Mouse (Mus musculus) adrenal gland, adult 2 months (tissue): ENCODE results near the gene Cldn14. TPM values are rescaled to one million over a fixed set of nuclear protein-coding genes. Genes with fewer than 3 reads are reported as not detected.
A peak's percentile ranks its signal among the peaks of the same experiment; 100 is the strongest.
"Not testable (repeated sequence)": the region's sequence is repeated elsewhere in the genome, so short reads cannot be mapped to it uniquely, and the experiment has no call there.

Source experiments
- DNase-seq: peaks from one replicate; pipeline ENCODE4 v3.0.0; 2021
- polyA plus RNA-seq: library from polyadenylated mRNA; depleted of rRNA; stranded (reverse); fragments of >200 nt; gene quantifications from 2 replicates; pipeline ENCODE4 v1.2.3, GENCODE M21; 2012
- total RNA-seq, 2 experiments: library from RNA; stranded (reverse); gene quantifications; 2 replicates each; pipeline ENCODE4 v1.2.3; 2021

The Cldn14 gene
- total and polyA plus RNA-seq, 3 experiments: 0.08 TPM; not detected in 2

DNA sequence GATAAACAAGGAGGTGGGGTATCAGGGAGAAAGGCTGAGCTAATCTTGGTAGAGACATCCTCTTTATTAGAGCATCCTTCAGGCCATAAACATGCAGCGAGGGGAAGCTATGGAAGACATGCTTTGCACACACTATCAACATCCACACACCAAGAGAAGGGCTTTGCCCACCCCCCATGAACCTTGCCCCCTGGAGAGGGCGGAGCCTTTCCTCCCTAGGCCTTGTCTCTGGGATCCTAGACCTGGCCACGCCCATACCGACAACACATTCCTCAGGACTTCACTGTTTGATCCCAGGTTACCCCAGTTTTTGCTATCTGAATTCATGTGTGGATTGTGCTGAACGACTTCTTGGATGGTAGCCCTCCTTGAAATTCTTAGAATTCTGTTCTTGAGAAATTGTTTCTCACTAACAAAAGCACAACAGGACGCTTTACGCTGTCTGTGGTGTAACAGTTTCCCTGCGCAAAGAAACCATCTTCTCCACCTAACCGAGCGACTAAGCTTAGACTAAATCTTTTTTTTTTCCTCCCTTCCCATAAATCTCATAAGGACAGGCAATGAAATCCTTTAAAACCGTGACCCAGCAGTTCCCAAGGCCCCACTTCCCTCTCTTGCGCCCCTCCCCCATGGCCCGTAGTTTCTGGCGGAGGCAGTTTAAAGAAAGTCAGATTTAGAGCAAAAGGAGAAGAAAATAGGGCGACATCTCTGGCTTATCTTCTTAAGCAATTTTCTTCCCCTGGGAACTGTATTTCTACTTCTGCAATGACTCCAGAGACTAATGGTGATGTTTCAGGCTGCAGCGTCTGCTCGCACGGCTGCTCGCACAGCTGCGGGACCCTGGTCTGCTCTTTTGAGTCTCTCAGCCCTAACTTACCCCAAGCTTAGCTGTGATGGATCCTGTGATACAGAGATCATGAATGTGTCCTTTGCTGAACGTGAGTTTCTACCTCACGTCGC, 1.7 kb downstream of the Cldn14 start:
- no peak for DNase-seq

DNA sequence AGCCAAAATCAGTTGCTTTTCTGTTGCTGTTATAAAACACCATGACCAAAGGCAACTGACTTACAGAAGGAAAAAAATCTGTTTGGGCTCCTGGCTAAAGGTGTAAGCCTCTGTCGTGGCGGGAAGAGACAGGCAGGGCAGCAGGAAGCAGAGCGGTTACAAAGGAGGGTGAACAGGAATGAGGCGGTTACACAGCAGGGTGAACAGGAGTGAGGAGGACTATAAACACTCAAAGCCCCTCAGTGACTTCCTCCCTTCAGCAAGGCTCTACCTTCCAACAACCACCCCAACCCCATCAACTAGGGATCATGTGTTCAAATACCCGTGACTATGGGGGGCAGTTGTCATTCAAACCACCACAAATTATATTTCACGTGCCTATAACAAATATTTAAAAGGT, 5.2 kb downstream of the Cldn14 start:
- DNase-seq: no peak

DNA sequence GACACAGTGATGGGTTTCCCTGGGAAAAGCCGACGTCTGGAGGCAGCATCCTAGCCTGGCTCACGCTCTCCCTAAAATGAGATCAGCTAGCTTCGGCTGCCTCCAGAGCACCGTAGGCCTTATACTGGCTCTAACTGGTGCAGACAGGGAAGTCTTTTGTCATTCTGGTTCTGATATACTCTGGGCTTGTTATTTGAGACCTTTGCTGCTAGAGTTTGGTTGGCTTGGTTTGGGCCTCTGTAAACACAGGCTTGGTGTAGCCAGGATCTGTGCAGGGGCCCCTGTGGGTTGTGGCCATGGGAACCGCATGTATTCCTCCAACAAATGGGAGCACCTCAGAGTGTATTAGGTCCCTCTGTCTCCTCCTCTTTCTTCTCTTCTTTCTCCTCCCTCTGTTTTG, 7.3 kb downstream of the Cldn14 start:
- no peak for DNase-seq

DNA sequence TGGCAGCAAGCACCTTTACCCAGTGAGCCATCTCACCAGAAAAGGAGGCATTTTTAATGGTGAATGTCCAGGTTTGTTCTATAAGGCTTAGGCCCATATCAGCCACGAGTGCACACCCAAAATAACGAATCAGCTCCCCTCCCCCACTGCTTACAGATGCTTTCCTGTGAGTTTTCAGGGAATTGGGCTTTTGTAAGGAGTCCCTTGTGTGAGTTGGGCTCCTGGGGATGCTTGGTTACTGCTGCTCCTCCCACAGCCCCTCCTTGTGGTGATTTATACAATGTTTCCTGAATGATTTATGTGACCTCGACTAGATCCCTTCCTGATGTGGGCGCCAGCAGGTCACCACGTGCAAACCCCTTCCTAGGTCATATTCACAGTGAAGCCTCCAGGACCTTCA, 9.7 kb downstream of the Cldn14 start:
- no peak for DNase-seq

DNA sequence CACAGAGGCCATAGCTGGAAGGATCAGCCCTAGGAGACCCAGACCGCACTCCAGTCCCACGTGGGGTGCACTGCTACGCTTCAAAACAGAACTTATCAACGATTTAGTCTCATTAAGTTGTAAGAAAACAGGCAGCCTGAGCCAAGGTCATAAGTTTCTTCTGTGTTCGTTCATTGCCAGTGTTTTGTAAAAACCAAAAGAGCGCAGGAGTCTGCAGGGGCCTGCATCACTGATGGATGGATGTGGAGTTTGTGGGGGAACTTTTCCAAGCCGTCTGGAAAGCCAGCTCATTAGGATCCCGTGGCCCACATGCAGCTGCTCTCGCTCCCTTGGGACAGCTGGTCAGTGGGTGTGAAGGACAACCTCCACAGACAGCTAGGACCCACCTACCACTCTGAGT, 25.1 kb downstream of the Cldn14 start:
- no peak for DNase-seq

DNA sequence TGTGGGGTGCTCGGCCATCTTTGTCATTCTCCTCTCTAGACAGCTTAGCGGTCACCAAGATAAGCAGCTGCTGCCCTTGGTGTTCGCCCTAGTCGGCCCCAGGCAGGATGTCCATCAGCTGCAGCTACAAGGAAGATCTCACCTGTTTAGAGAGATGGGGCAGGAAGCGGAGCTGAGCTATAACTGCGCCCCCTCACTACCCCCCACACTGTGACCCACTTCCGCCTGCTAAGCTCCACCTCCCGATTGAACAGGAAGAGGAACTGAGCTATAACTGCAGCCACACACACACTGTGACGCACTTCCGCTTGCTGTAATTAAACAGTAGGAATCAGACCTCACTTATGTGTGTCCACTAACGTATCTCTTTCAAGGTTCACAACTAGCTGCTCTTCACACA, 26.3 kb downstream of the Cldn14 start:
- DNase-seq: no peak

DNA sequence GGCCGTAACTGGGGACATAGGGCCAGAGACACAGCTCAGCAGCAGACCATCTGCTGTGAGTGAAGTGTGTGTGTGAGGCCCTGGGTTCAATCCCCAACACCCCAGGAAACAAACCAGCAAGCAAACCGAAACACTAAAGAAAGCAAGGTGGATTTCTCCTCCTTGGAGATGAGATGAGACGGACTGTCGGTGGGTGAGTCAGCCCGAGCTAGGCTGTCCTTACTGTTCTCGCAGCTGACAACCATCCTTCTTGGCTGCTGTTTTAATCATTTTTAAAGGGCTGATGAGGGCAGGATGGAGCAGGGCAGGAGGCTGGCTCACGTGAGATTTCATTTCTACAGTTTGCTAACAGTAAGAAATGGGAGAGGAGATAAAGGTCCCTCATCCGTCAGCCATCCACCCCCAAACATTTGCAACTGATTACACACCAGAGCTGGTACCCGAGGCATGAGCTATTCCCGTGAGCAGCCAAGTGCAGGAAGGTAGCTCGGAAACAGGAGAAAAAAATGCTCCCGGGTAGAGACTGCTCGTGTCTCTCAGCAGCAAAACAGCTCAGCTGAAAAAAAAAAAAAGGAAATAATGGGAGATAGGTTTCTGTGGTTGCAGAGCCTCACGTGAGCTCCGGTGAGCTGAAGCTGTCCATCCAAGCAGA, 27.3 kb downstream of the Cldn14 start:
- DNase-seq: no peak

DNA sequence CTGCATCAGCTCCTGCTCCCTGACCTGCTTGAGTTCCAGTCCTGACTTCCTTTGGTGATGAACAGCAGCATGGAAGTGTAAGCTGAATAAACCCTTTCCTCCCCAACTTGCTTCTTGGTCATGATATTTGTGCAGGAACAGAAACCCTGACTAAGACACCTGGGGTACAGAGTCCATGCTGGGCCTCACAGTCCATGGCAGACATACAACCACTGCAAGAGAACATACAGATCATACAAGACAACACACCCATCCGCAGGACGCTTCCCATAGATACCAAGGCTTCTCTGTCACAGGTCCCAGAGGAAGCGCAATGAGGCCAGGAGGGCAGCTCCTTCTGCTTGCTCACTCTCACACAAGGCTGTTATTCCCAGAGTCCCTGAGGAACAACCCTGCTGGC, 28.3 kb downstream of the Cldn14 start:
- DNase-seq: not testable (repeated sequence)

DNA sequence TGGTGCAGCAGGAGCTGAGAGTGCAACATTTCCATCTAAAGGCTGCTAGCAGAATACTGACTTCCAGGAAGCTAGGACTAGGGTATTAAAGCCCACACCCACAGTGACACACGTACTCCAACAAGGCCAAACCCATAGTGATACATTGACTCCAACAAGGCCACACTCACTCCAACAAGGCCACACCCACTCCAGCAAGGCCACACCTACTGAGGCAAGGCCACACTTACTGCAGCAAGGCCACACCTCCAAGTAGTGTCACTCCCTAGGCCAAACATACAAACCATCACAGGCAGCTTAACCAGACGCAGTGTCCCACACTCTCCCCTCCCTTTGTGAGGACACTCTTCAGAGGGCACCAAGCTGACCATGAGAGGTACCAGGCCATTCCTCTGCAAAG, 29.3 kb downstream of the Cldn14 start:
- peak; percentile 61 for DNase-seq

DNA sequence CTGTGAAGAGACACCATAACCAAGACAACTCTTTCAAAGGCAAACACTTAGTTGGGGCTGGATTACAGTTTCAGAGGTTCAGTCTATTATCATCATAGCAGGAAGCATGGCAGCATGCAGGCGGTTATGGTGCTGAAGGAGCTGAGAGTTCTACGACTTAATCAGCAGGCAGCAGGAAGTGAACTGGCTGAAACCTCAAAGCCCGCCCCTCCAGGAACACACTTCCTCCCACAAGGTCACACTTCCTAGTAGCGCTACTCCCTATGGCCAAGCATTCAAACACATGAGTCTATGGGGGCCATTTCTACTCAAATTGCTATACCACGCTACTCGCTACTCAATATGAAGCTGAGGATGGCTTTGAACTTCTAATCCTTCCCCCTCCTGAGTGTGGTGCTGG, 31.1 kb downstream of the Cldn14 start:
- DNase-seq: no peak

DNA sequence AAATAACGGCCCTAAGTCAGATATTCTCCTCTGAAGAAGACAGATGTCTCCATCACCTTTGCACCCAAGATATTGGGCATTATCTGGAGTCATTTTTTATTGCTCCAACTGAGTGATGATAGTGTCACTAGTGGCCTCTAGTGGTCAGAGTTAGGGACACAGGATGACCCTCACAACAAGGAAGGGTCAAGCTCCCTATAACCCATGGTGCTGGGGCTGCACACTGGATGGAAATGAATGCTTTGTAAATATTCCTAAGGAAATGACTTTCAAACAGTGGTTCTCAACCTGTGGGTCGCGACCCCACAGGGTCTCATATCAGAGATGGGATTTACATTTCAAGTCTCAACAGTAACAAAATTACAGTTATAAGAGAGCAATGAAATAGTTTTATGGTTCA, 31.7 kb downstream of the Cldn14 start:
- DNase-seq: no peak

DNA sequence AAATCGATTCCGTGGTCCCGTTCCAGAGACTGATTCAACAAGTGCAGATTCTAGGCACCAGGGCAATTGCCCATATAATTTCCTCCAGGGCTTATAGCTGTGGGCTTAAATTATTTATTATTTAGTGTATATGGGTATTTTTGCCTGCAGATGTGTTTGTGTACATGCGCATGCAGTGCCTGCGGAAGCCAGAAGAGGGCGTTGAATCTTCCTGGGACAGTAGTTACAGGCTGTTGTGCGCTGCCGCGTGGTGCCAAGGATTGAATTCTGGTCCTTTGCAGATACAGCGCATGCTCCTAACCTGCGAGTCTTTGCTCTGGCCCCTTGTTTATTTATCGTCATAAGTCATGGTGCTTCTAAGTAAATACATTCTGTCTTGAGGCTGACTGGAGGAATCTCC, 33.2 kb downstream of the Cldn14 start:
- DNase-seq: no peak

DNA sequence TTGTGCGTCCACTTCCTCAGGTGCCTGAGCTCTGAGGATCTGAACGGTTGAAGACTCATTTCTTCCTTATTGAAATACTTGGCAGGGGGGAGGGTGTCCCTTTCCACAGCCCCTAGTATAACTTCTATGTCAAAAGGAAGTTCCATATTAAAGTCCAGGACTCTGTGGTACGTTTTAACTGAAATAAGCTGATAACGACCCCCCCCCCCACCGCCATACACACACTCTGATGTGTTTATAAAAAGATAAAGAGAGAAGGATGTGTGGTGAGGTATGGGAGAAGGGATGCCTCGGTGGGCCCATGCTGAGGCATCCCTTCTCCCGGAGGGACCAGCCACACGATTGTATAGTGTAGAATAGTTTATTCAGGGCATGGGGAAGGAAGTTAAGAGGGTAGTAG, 34.4 kb downstream of the Cldn14 start:
- DNase-seq: no peak

DNA sequence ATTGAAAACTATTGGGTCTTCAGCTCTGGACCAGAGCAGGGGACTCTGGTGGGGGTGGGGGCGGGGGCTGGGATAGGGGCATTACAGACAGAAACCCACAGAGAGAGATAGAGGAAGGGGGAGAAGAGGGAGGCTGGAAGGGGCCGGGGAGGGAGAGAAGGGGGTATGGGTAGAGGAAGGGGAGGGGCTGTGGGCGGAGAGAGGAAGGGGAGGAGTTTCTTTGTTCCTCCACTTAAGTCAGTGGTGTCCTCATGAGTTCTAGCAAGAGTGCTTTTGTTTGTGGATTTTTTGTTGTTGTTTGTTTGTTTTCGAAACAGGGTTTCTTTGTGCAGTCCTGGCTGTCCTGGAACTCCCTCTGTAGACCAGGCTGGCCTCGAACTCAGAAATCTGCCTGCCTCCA, 35.1 kb downstream of the Cldn14 start:
- peak; percentile 14 for DNase-seq

DNA sequence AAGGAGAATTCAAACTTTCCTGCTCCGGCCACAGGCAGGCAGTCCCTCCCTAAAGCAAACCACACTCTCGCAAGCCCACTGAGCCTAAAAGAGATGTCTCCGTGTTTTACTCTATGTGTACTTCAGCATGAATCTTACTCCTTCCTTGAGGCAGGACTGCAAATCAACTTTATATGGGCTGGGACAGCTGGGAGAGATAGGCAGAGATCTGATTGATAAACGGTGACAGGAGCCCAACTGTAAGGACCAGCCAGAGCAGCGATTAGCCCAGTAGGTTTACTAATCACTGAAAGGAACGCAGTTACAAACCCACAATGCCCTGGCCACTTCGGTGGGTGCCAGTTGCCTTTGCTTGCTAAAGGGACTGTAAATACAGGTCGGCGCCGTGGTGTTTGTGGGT, 35.5 kb downstream of the Cldn14 start:
- DNase-seq: peak; percentile 5

DNA sequence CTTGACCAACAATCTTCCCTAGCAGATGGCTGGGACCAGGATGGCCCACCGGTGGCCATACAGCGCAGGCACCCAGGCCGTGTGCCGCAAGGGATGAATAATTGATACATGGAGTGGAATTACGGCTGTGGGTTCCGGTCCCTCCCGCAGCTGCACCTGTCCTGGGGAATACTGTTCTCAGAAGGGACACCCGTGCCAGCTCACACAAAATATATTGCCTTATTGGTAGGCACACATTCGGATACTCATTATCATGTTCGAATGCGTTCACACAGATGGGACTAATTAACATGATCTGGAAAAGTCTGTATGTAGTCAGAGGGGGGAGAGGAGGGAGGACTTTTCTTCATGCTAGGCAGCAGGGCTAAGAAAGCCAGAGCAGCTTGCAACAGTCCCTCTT, 37.6 kb downstream of the Cldn14 start:
- no peak for DNase-seq

DNA sequence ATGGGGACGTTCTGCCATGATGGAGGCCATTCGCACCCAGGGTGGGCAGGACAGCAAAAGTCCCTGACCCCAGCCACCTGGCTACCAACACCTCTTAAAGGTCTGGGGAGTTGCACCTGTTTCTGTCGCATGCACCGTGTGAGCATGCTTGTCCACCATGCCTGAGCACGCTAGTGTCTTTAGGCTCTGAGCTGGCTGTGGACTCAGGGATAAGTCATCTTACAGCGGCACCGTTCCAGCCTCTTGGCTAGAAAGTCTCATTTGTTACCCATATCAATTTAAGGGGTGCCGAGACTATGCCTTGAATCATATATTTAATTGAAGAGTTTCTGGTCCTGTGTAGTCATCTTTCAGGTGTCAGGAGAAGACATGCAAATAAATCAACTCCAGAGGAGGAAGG, 40.7 kb downstream of the Cldn14 start:
- DNase-seq: no peak

DNA sequence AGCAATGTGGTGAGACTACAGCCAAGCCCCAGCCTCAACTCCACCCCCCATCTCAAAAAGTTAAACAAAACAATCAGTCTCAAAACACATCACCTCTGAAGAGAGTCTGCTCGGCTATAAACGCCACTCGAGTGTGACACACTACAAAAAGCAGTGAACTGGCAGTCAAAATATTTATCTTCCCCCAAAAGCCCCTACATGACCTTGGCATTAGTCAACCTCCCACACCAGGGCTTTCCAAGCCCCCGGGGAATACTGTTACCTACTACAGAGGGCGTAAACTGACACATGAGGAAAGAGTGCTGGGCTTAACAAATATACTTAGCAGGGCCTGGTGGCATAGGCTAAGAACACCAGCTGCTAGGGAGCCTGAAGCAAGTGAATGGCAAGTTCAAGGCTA, 46.4 kb downstream of the Cldn14 start:
- no peak for DNase-seq

DNA sequence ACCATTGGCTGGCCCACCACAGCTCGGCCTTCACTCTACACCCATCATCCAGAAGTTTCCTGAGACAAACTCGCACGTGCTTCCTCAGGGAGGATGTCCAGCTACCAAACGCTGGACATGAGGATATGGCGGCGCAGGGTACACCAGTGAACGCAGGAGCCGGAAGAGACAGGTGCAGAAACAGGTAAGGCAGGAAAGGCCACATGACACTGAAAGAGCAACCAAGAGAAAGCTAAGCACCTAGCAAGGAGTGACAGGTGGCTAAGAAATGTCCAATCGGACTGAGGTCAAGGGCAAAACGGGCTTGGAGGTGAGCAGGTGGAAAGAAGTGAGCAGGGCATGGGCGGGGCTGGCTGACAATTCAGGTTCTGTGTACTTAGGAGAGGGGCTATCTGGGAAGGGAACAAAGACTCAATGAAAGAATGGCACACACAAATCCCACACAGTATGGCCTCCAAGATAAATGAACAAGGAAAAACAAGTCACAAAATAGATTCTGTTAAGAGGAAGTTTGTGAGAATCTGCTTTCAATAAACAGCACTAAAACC, 47.5 kb downstream of the Cldn14 start:
- no peak for DNase-seq

DNA sequence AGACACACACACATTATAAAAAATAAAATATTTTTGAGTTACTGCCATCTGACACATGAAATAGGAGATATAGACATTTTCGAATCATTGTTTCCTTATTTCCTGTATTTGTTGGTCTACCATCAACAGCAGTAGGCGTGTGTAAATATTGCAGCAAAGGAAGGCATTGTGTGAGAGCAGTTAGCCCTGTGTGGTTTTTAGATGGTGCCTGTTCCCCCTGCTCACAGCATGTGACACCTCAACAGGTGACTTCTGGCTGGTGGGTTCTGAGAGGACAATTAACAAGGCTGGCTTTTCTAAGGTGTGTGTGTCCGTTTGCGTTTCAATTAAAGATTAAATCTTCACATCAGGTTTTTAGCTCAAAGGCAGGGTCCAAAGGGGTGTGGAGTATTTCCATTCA, 48.1 kb downstream of the Cldn14 start:
- DNase-seq: no peak

DNA sequence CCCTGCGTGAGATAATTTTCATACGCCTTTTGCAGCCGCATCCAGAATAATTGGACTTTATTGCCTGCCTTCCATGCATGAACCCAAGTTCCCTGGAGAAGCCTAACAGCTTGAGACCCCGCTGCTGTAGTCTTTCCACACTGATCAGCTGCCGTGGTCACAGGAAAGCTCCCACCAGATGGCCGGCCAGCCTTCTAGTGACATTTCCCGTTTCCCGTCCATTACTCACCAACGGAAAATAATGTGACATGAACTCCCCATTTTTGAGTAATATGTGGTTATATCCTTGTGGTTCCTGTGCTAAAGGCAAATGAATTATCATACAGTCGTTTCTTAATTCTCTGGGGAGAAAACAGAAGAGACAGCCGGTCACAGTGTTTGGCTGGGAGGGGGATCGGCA, 51.2 kb downstream of the Cldn14 start:
- no peak for DNase-seq

DNA sequence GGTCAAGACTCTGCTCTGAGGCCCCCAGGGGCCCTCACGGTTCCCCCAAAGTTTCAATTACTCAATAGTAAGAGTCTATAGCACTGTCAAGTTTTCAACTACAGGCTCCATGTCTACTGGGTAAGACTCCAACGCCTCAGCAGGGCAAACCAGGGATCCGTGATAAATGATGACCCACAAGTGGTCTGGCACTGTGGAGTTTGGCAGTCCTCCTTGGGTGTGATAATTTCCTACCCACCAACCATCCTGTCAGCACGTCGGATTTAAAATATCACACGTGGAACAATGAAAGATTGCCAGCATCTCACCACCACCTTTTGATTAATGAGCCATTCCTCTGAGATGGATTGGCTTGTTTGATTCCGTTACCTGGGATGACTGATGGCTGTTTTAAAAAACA, 51.7 kb downstream of the Cldn14 start:
- DNase-seq: no peak

DNA sequence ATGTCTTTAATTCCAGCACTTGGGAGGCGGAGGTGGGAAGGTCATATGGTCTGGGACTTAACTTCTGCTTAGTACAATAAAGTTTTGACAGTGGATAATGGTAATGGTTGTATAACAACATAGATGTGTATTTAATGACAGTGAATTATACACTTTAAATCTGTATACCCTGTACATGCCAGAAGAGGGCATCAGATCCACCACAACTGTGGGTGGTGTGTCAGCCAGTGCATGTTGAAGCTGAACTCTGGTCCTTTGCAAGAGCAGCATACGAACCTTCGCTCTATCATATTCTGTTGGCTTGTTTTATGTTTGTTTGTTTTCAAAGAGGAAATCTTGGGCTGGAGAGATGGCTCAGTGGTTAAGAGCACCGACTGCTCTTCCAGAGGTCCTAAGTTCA, 61.2 kb downstream of the Cldn14 start:
- no peak for DNase-seq
